Comparison of ENCODE assay signal across 23 mouse cellular contexts in genomic region chr14:12730979-12731378, GRCm38 (mm10).
"Had no signal": no experiment of that assay in that cellular context is flagged by ENCODE, and none has a peak within 500 bp of the region (broad histone marks: within the 10 kb centered on the region; RNA-seq: fewer than 3 reads in every experiment).

No protein-coding gene starts in this region.

- H3K36me3 ChIP-seq: heart, embryonic 13.5 days; heart, embryonic 15.5 days; hindbrain, embryonic 13.5 days; hindbrain, embryonic 15.5 days; limb, embryonic 13.5 days; limb, embryonic 15.5 days; liver, embryonic 13.5 days had no signal

- H3K4me1 ChIP-seq: heart, embryonic 13.5 days; heart, embryonic 15.5 days; hindbrain, embryonic 13.5 days; hindbrain, embryonic 15.5 days; limb, embryonic 13.5 days; limb, embryonic 15.5 days; liver, embryonic 13.5 days had no signal

- H3K4me2 ChIP-seq: heart, embryonic 11.5 days; heart, embryonic 13.5 days; heart, embryonic 15.5 days; hindbrain, embryonic 13.5 days; hindbrain, embryonic 15.5 days; limb, embryonic 13.5 days; limb, embryonic 15.5 days; liver, embryonic 13.5 days had no signal

- H3K9ac ChIP-seq: heart, embryonic 13.5 days; heart, embryonic 15.5 days; hindbrain, embryonic 13.5 days; hindbrain, embryonic 15.5 days; limb, embryonic 13.5 days; limb, embryonic 15.5 days; liver, embryonic 13.5 days had no signal

- H3K4me3 ChIP-seq: heart, adult 2 months; heart, embryonic 13.5 days; heart, embryonic 15.5 days; hindbrain, embryonic 13.5 days; hindbrain, embryonic 15.5 days; layer of hippocampus, adult 2 months; left cerebral cortex, adult 2 months; limb, embryonic 13.5 days; limb, embryonic 15.5 days; liver, embryonic 13.5 days had no signal

- DNase-seq: gastrocnemius, postnatal 14 days; gastrocnemius, postnatal 36 days; heart, adult 11 months; heart, adult 2 months; heart, postnatal 14 days; heart, postnatal 36 days; kidney, adult 18-20 months; kidney, adult 8-10 months; kidney, postnatal 10 days; kidney, postnatal 25 days; kidney, postnatal 4 days; left cerebral cortex, postnatal 4 days; liver, embryonic 13.5 days had no signal

- H3K27me3 ChIP-seq: heart, embryonic 13.5 days; heart, embryonic 15.5 days; hindbrain, embryonic 13.5 days; hindbrain, embryonic 15.5 days; limb, embryonic 13.5 days; limb, embryonic 15.5 days; liver, embryonic 13.5 days had no signal

- ATAC-seq: hindbrain, postnatal 0 days had no signal

- H3K27ac ChIP-seq: heart, adult 2 months; heart, embryonic 13.5 days; heart, embryonic 15.5 days; hindbrain, embryonic 13.5 days; hindbrain, embryonic 15.5 days; hindbrain, postnatal 0 days; layer of hippocampus, adult 2 months; left cerebral cortex, adult 2 months; limb, embryonic 13.5 days; limb, embryonic 15.5 days; liver, embryonic 13.5 days had no signal

- H3K9me3 ChIP-seq: heart, embryonic 13.5 days; heart, embryonic 15.5 days; hindbrain, embryonic 13.5 days; hindbrain, embryonic 15.5 days; limb, embryonic 13.5 days; limb, embryonic 15.5 days; liver, embryonic 13.5 days had no signal
